Mouse (Mus musculus) forebrain, embryonic 16.5 days (tissue): ENCODE measurements around the gene Lemd1. TPM values are rescaled to one million over a fixed set of nuclear protein-coding genes. Genes with fewer than 3 reads are reported as not detected.
"Not testable (repeated sequence)": the region's sequence is repeated elsewhere in the genome, so short reads cannot be mapped to it uniquely, and the experiment has no call there.

Source experiments
- ATAC-seq: fragments of 200-750 bp; cut with Nextera tagmentation; 2 replicates; pipeline ENCODE4 v1.8.0; 2017; ENCODE audit warnings: mild to moderate bottlenecking, moderate library complexity
- H3K27ac ChIP-seq: fragments of 300-500 bp; sonication (generic); 2 replicates; pipeline ENCODE4 v1.5.1; 2014; ENCODE audit warnings: low read length, control low read depth
- H3K27me3 ChIP-seq: fragments of 300-500 bp; sonication (generic); replicated peaks from 2 replicates; pipeline ENCODE4 v1.6.1; 2014; ENCODE audit warnings: low read length; ENCODE audit not compliant: control insufficient read depth, insufficient read depth
- H3K36me3 ChIP-seq: fragments of 300-500 bp; sonication (generic); 2 replicates; pipeline ENCODE4 v1.6.1; 2014; ENCODE audit not compliant: control insufficient read depth, insufficient read depth
- H3K4me1 ChIP-seq: fragments of 300-500 bp; sonication (generic); replicated peaks from 2 replicates; pipeline ENCODE4 v1.6.1; 2014; ENCODE audit warnings: low read length; ENCODE audit not compliant: control insufficient read depth, insufficient read depth
- H3K4me2 ChIP-seq: fragments of 300-500 bp; sonication (generic); 2 replicates; pipeline ENCODE4 v1.6.1; 2014; ENCODE audit warnings: mild to moderate bottlenecking, low read length, control low read depth
- H3K4me3 ChIP-seq: fragments of 300-500 bp; sonication (generic); replicated peaks from 2 replicates; pipeline ENCODE4 v1.5.1; 2014; ENCODE audit warnings: mild to moderate bottlenecking, low read length, control low read depth
- H3K9ac ChIP-seq: fragments of 300-500 bp; sonication (generic); replicated peaks from 2 replicates; pipeline ENCODE4 v1.6.1; 2014; ENCODE audit warnings: low read depth, low read length, control low read depth
- H3K9me3 ChIP-seq: fragments of 300-500 bp; sonication (generic); 2 replicates; pipeline ENCODE4 v1.6.1; 2016; ENCODE audit warnings: low read length; ENCODE audit not compliant: control insufficient read depth
- WGBS: fragments of 180-500 bp; shearing (Covaris S2); extraction: QIAGEN DNeasy Blood & Tissue Kit; methylation state at CpG from one replicate; pipeline ENCODE4 v1.1.7; 2014; 5-methylcytosine and 5-hydroxymethylcytosine counted together
- polyA plus RNA-seq: library from polyadenylated mRNA; unstranded; fragments of >200 nt; fragmentation: Nextera tagmentation; extraction: Ambion mirVana; gene quantifications from 2 replicates; pipeline ENCODE4 v1.2.1, GENCODE M21; 2015

Lemd1 gene
- polyA plus RNA-seq, 1 experiment from 2014 or later = 18.4 TPM

- Histone ChIP-seq H3K4me2 (no peak overlapping the region), H3K4me1 (peaks cover 41% of the 10 kb centered on the region), H3K4me3 (no peak overlapping the region), H3K9me3 (no peaks in the 10 kb centered on the region; the same call in 1 of the 2 replicates), H3K36me3 (no peaks in the 10 kb centered on the region), H3K27me3 (no peaks in the 10 kb centered on the region), H3K27ac (no peak overlapping the region), H3K9ac (no peak overlapping the region)
- 53% methylated on average over 7 of the region's 7 CpGs for WGBS
- ATAC-seq = no peak
These were observed 29.9 kb upstream of the Lemd1 start for GRCm38 (mm10) chr1:132161211-132161880.

DNA sequence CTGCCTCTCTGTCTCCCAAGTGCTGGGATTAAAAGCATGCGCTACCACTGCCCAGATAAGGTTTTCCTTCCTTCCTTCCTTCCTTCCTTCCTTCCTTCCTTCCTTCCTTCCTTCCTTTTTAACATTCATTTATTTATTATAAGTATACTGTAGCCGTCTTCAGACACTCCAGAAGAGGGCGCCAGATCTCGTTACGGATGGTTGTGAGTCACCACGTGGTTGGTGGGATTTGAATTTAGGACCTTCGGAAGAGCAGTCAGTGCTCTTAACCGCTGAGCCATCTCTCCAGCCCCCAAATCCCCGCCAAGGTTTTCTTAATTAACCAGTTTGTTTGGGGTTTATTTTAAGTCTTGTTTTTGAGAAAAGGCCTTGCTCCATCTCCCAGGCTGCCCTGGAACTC, 28.6 kb upstream of the Lemd1 start:
- ATAC-seq, H3K9me3 ChIP-seq, H3K27me3 ChIP-seq, H3K4me3 ChIP-seq, H3K4me2 ChIP-seq, H3K27ac ChIP-seq, H3K36me3 ChIP-seq, H3K9ac ChIP-seq: not testable (repeated sequence)
- 53% methylated on average over 9 of the region's 9 CpGs for WGBS
- H3K4me1 ChIP-seq = peaks cover 38% of the 10 kb centered on the region

- Histone ChIP-seq H3K36me3 (no peaks in the 10 kb centered on the region), H3K4me1 (peaks cover 26% of the 10 kb centered on the region), H3K4me2 (no peak overlapping the region), H3K9ac (no peak overlapping the region), H3K27ac (no peak overlapping the region), H3K27me3 (no peaks in the 10 kb centered on the region), H3K4me3 (no peak overlapping the region), H3K9me3 (no peaks in the 10 kb centered on the region; the same call in 1 of the 2 replicates)
- 35% methylated on average over 12 of the region's 13 CpGs for WGBS
- peak; percentile 55 for ATAC-seq
These were observed 26.3 kb upstream of the Lemd1 start for GRCm38 (mm10) chr1:132164780-132165518.

GRCm38 (mm10) chr1:132165859-132166258, 25.4 kb upstream of the Lemd1 start:
- H3K4me2 ChIP-seq = no peak overlapping the region
- no peaks in the 10 kb centered on the region for H3K36me3 ChIP-seq
- H3K27me3 ChIP-seq = no peaks in the 10 kb centered on the region
- ATAC-seq = no peak
- WGBS = 66% methylated on average over 3 of the region's 3 CpGs
- H3K4me1 ChIP-seq = peaks cover 20% of the 10 kb centered on the region
- H3K9ac ChIP-seq = no peak overlapping the region
- H3K27ac ChIP-seq = no peak overlapping the region
- no peaks in the 10 kb centered on the region; the same call in 1 of the 2 replicates for H3K9me3 ChIP-seq
- no peak overlapping the region for H3K4me3 ChIP-seq

- Histone ChIP-seq H3K9ac (peak overlapping the region; percentile 27), H3K36me3 (no peaks in the 10 kb centered on the region), H3K27me3 (no peaks in the 10 kb centered on the region), H3K4me1 (peaks cover 20% of the 10 kb centered on the region), H3K4me3 (peak overlapping the region; percentile 18; the same call in 1 of the 2 replicates), H3K4me2 (peak overlapping the region; percentile 44), H3K27ac (peak overlapping the region; percentile 81), H3K9me3 (no peaks in the 10 kb centered on the region; the same call in 1 of the 2 replicates)
- 8% methylated on average over 12 of the region's 12 CpGs for WGBS
- peak; percentile 79 for ATAC-seq
These were observed 23.0 kb upstream of the Lemd1 start for GRCm38 (mm10) chr1:132168115-132168767.

GRCm38 (mm10) chr1:132170698-132171097, 20.5 kb upstream of the Lemd1 start:
- 58% methylated on average over 6 of the region's 6 CpGs for WGBS

DNA sequence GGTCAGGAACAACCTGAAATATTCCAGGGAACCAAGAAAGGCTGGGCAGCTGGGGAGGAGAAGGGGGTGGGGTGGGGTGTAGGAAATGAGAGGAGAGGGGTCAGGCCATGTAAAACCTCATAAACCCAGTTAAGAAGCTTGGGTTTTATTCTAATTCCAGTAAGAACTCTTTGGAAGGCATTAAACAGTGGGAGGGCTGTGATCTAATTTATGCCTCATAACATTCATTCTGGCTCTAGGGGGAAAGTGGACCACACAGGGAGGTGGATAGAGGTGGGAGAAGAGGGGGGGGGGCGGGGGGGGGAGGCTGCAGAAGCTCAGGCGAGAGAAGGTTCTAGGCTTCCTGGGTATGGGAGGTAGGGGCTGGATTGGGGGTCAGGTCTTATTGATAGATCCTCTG, 19.6 kb upstream of the Lemd1 start:
- no peaks in the 10 kb centered on the region for H3K27me3 ChIP-seq
- no peak overlapping the region for H3K4me3 ChIP-seq
- no peak overlapping the region for H3K27ac ChIP-seq
- no CpG with 5 or more reads among the region's 2 CpGs for WGBS
- H3K4me1 ChIP-seq = peaks cover 13% of the 10 kb centered on the region
- no peak for ATAC-seq
- no peak overlapping the region for H3K9ac ChIP-seq
- no peak overlapping the region for H3K4me2 ChIP-seq
- H3K9me3 ChIP-seq = no peaks in the 10 kb centered on the region
- H3K36me3 ChIP-seq = no peaks in the 10 kb centered on the region

More at GRCm38 (mm10) chr1:132170698-132171097, 20.5 kb upstream of the Lemd1 start:
- Histone ChIP-seq H3K27me3 (no peaks in the 10 kb centered on the region), H3K4me2 (no peak overlapping the region), H3K9me3 (no peaks in the 10 kb centered on the region; the same call in 1 of the 2 replicates), H3K36me3 (no peaks in the 10 kb centered on the region), H3K4me3 (no peak overlapping the region), H3K9ac (no peak overlapping the region), H3K4me1 (peaks cover 13% of the 10 kb centered on the region), H3K27ac (no peak overlapping the region)
- ATAC-seq = no peak

DNA sequence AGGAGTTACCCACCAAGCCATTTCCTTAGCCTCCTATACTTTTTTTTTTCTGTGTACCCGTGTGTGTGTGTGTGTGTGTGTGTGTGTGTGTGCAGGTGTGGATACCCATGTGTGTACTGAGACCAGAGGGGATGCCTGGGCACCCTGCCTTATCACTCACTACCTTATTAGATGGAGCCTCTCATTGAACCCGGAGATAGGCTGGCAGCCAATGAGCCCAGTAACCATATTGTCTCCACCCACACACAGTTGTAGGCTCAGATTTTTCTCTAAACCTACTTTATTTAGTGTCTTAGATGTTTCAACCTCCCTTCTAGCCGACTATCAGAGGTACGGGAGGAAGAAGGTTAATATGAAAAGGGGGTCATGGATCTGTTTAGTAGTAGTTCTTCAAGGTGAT, 4.9 kb upstream of the Lemd1 start:
- Histone ChIP-seq H3K27me3 (no peaks in the 10 kb centered on the region), H3K9ac (no peak overlapping the region), H3K4me3 (no peak overlapping the region), H3K36me3 (no peaks in the 10 kb centered on the region), H3K9me3 (no peaks in the 10 kb centered on the region), H3K4me1 (peaks cover 9% of the 10 kb centered on the region), H3K27ac (no peak overlapping the region), H3K4me2 (no peak overlapping the region)
- WGBS = 81% methylated on average over 4 of the region's 4 CpGs
- ATAC-seq = no peak

DNA sequence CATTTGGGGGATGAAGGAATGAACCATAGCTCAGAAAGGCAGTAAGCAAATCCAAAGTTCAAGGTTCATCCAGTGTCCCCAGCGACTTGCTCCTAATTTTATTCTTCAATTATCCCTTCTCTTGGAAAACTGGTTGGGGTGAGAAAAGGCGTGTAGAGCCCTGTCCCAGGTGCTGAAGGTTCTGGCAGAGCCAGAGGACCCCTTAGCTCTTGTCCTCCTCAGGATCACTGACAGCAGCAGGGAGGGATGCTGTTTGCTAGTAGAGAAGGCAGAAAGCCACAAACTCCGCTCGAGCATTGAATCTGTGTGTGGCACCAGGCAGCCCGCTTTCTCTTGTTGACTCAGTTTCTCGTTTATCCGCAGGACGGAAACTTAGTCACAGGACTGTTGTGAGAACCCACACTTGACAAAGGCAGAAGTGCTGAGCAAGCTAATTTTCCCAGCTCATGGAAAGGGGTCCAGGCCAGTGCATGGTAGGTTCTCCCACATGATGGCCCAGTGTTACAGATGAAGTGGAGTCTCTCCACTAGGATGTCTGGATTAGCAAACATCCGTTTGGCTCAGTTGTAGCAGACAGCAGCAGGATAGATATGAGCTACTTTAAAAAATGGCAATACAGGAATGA, 2.7 kb upstream of the Lemd1 start:
- peaks cover 22% of the 10 kb centered on the region for H3K4me1 ChIP-seq
- H3K36me3 ChIP-seq = no peaks in the 10 kb centered on the region
- whole genome bisulfite sequencing = 57% methylated on average over 9 of the region's 9 CpGs
- no peaks in the 10 kb centered on the region for H3K27me3 ChIP-seq
- no peak overlapping the region for H3K9ac ChIP-seq
- H3K4me3 ChIP-seq = no peak overlapping the region
- no peaks in the 10 kb centered on the region for H3K9me3 ChIP-seq
- H3K27ac ChIP-seq = no peak overlapping the region
- H3K4me2 ChIP-seq = no peak overlapping the region
- ATAC-seq = no peak
